Mouse (Mus musculus) midbrain, embryonic 11.5 days (tissue): ENCODE measurements around the gene Ppm1g. TPM values are rescaled to one million over a fixed set of nuclear protein-coding genes. Genes with fewer than 3 reads are reported as not detected.
"Not testable (repeated sequence)": the region's sequence is repeated elsewhere in the genome, so short reads cannot be mapped to it uniquely, and the experiment has no call there.

Experiments
- ATAC-seq: fragments of 200-750 bp; cut with Nextera tagmentation; 2 replicates; pipeline ENCODE4 v1.8.0; 2017; ENCODE audit warnings: moderate TSS enrichment, moderate library complexity; ENCODE audit not compliant: low FRiP score
- DNase-seq: peaks from one replicate; pipeline ENCODE4 v3.0.0; 2015; ENCODE audit warnings: low spot score; ENCODE audit errors: missing footprints
- H3K27ac ChIP-seq: fragments of 300-500 bp; sonication (generic); 2 replicates; pipeline ENCODE4 v1.5.1; 2014; ENCODE audit warnings: low read depth, low read length
- H3K27me3 ChIP-seq: fragments of 300-500 bp; sonication (generic); 2 replicates; pipeline ENCODE4 v1.6.1; 2014; ENCODE audit warnings: mild to moderate bottlenecking, low read length, moderate library complexity, mixed read lengths; ENCODE audit not compliant: control insufficient read depth, insufficient read depth
- H3K36me3 ChIP-seq: fragments of 300-500 bp; sonication (generic); 2 replicates; pipeline ENCODE4 v1.6.1; 2014; ENCODE audit warnings: mild to moderate bottlenecking, low read length, moderate library complexity, mixed read lengths; ENCODE audit not compliant: control insufficient read depth, insufficient read depth
- H3K4me1 ChIP-seq: fragments of 300-500 bp; sonication (generic); 2 replicates; pipeline ENCODE4 v1.6.1; 2014; ENCODE audit warnings: low read length; ENCODE audit not compliant: control insufficient read depth, insufficient read depth
- H3K4me2 ChIP-seq: fragments of 300-500 bp; sonication (generic); 2 replicates; pipeline ENCODE4 v1.6.1; 2014; ENCODE audit warnings: mild to moderate bottlenecking, moderate library complexity
- H3K4me3 ChIP-seq: fragments of 300-500 bp; sonication (generic); 2 replicates; pipeline ENCODE4 v1.5.1; 2014; ENCODE audit warnings: low read depth, low read length
- H3K9ac ChIP-seq: fragments of 300-500 bp; sonication (generic); 2 replicates; pipeline ENCODE4 v1.6.1; 2014; ENCODE audit warnings: low read length
- H3K9me3 ChIP-seq: fragments of 300-500 bp; sonication (generic); 2 replicates; pipeline ENCODE4 v1.6.1; 2016; ENCODE audit warnings: low read length; ENCODE audit not compliant: control insufficient read depth
- WGBS: fragments of 180-500 bp; shearing (Covaris S2); extraction: QIAGEN DNeasy Blood & Tissue Kit; methylation state at CpG from one replicate; pipeline ENCODE4 v1.1.7; 2014; 5-methylcytosine and 5-hydroxymethylcytosine counted together
- polyA plus RNA-seq: library from polyadenylated mRNA; unstranded; fragments of >200 nt; fragmentation: Nextera tagmentation; extraction: Ambion mirVana; gene quantifications from 2 replicates; pipeline ENCODE4 v1.2.1, GENCODE M21; 2014

Gene Ppm1g
- polyA plus RNA-seq, 1 experiment from 2014 or later: 164 TPM

DNA sequence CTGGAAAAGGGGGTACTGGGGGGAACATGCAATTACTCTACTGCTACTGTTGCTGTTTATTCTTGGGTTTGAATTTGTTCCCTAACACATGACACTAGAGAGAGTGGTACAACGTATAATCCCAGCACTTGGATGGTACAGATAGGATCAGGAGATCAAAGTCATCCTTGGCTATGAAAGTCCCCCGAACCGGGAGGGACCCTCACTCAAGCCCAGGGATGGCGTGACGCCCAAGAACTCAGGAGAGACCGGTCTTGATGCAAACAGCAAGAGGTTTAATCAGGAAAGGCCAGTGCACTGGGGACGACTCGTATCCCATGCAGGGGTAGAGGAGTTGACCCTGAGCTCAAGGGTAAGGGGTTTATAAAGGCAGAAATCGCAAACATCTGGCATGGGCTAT, 2.2 kb upstream of the Ppm1g start:
- H3K36me3 ChIP-seq: no peaks in the 10 kb centered on the region
- H3K4me2 ChIP-seq: no peak overlapping the region
- no peaks in the 10 kb centered on the region for H3K27me3 ChIP-seq
- WGBS: 92% methylated on average over 9 of the region's 9 CpGs
- no peak overlapping the region for H3K27ac ChIP-seq
- H3K4me1 ChIP-seq: peaks cover 8% of the 10 kb centered on the region; the same call in 1 of the 2 replicates
- H3K9me3 ChIP-seq: no peaks in the 10 kb centered on the region
- H3K4me3 ChIP-seq: no peak overlapping the region
- DNase-seq (no peak), ATAC-seq (no peak)
- no peak overlapping the region for H3K9ac ChIP-seq

DNA sequence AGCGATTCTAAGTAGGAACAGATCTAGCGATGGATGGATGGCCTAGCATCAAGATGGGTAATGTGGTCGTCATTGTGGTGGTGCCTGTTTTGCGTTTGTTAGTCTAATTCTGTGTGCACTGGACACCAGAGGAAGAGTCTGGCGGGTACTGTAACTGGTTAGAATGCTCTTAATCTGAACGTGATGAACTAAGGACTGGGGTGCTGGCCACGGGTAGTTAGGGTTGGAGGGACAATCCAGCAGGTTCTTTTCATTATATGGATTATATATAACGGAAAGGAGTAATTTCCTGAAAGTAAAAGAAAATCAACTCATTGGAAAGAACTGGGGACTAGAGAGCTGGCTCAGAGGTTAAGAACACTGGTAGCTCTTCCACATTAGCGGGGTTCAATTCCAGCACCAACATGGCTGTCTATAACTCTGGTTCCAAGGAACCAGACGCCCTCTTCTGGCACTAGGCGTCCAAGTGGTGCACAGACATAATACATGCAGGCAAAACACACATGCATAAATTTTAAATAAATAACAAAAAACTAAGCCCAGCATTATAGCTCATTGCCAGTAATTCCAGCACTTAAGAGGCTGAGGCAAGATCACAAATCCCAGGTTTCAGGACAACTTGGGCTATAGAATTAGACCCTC, 938 bp upstream of the Ppm1g start:
- H3K9ac ChIP-seq: peak overlapping the region; percentile 91
- ATAC-seq: 0 out of 2 replicates have a peak, but pooled peaks have one; percentile 0
- no peaks in the 10 kb centered on the region for H3K36me3 ChIP-seq
- H3K27me3 ChIP-seq: no peaks in the 10 kb centered on the region
- WGBS: 16% methylated on average over 11 of the region's 11 CpGs
- peak overlapping the region; percentile 96 for H3K4me3 ChIP-seq
- H3K4me1 ChIP-seq: peaks cover 8% of the 10 kb centered on the region; the same call in 1 of the 2 replicates
- no peaks in the 10 kb centered on the region for H3K9me3 ChIP-seq
- peak overlapping the region; percentile 85 for H3K4me2 ChIP-seq
- DNase-seq: peak; percentile 88
- peak overlapping the region; percentile 91 for H3K27ac ChIP-seq

DNA sequence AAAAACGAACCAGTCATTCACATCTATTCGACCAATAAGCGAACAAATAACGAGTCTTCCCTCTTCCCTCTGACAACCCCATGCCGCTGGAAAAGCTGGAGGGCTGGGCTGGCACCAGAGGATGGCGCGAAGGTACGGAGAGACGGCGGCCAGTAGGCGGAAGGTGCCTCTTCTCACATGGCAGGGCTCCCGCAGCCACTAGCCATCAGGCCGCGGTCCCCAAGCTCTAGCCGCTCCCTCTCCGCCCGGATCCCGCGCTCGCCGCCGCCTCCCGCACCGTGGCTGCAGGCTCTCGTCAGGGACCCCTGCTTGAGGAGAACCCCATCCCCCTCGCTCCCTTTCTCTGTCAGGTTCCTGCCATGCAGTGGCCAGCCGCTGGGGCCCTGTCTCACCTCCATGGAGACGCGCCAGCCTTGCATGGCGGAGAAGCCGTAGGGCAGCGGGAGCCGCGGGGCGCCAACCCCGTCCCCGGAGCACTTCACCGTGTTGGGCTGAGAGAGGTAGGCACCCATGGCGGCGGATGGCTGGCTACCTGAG, 508 bp downstream of the Ppm1g start:
- under 1% methylated on average over 40 of the region's 40 CpGs for WGBS
- DNase-seq (peak; percentile 95), ATAC-seq (peak; percentile 81; the same call in 1 of the 2 replicates)
- peak overlapping the region; percentile 85 for H3K4me2 ChIP-seq
- no peaks in the 10 kb centered on the region for H3K36me3 ChIP-seq
- peak overlapping the region; percentile 96 for H3K4me3 ChIP-seq
- peak overlapping the region; percentile 91 for H3K27ac ChIP-seq
- peaks cover 8% of the 10 kb centered on the region; the same call in 1 of the 2 replicates for H3K4me1 ChIP-seq
- H3K9ac ChIP-seq: peak overlapping the region; percentile 91
- no peaks in the 10 kb centered on the region for H3K9me3 ChIP-seq
- H3K27me3 ChIP-seq: no peaks in the 10 kb centered on the region

DNA sequence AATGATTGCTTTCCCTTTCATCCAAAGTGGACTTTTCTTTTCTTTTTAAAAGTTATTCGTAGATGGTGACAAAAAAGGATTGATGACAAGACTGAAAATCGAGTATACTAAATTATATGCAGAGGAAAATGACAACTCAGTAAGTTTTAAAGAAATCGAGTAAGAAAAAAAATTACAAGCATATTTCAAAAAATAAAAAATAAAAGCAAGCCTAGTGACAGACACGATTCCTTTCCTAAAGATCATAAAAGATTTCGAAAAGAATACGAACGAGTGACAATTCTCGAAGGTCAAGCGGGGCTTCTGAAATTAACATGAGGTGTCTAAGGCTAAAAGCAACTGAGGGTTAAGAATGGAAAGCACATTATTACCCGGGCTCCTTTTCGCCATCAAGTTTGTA, 1.0 kb downstream of the Ppm1g start:
- Histone ChIP-seq H3K9me3 (no peaks in the 10 kb centered on the region), H3K4me1 (peaks cover 8% of the 10 kb centered on the region; the same call in 1 of the 2 replicates), H3K4me3 (peak overlapping the region; percentile 96), H3K36me3 (no peaks in the 10 kb centered on the region), H3K9ac (peak overlapping the region; percentile 91), H3K4me2 (peak overlapping the region; percentile 85), H3K27ac (no peak overlapping the region; the same call in 1 of the 2 replicates), H3K27me3 (no peaks in the 10 kb centered on the region)
- 2% methylated on average over 11 of the region's 11 CpGs for WGBS
- DNase-seq (no peak), ATAC-seq (no peak)

DNA sequence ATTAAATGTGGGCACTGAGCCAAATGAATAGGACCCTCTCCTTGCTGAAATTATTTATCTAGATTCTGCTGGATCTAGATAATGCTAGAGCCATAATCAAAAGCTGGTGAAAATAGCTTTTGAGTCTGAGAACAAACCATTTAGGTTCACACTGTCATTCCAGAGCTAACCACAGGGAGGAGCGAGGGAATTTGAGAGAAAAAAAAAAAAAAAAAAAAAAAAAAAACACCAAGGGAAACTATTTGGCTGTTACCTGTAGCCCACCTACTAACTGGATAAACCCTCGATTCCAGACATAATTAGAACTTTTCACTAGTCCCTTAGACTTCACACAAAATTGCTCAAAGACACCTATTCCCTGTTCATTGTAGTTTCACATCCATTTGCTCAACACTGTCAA, 1.4 kb downstream of the Ppm1g start:
- peak; percentile 88 for DNase-seq
- Histone ChIP-seq H3K27me3 (no peaks in the 10 kb centered on the region), H3K4me2 (peak overlapping the region; percentile 85), H3K9ac (no peak overlapping the region), H3K4me3 (peak overlapping the region; percentile 17), H3K36me3 (no peaks in the 10 kb centered on the region), H3K27ac (no peak overlapping the region), H3K9me3 (no peaks in the 10 kb centered on the region), H3K4me1 (peaks cover 8% of the 10 kb centered on the region; the same call in 1 of the 2 replicates)
- 6% methylated on average over 2 of the region's 2 CpGs for WGBS
- ATAC-seq: no peak

DNA sequence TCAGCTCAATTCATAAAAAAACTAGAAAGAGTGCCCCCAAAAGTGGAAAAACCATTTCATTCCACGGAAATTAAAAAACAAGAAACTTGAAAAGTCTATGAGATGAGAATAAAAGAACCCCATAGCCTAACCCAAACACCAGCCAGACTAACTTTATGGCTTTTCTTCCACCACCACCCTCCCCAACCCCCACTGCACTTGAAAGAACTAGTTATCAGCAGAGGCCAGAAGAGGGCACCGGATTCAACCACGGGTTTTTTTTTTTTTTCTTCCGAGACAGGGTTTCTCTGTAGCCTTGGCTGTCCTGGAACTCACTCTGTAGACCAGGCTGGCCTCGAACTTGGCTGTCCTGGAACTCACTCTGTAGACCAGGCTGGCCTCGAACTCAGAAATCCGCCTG, 2.2 kb downstream of the Ppm1g start:
- 65% methylated on average over 7 of the region's 7 CpGs for WGBS
- Histone ChIP-seq H3K27ac (no peak overlapping the region), H3K9me3 (no peaks in the 10 kb centered on the region), H3K27me3 (no peaks in the 10 kb centered on the region), H3K9ac (no peak overlapping the region), H3K4me1 (peaks cover 8% of the 10 kb centered on the region; the same call in 1 of the 2 replicates), H3K4me2 (no peak overlapping the region), H3K36me3 (no peaks in the 10 kb centered on the region), H3K4me3 (no peak overlapping the region)
- DNase-seq (no peak), ATAC-seq (no peak)

DNA sequence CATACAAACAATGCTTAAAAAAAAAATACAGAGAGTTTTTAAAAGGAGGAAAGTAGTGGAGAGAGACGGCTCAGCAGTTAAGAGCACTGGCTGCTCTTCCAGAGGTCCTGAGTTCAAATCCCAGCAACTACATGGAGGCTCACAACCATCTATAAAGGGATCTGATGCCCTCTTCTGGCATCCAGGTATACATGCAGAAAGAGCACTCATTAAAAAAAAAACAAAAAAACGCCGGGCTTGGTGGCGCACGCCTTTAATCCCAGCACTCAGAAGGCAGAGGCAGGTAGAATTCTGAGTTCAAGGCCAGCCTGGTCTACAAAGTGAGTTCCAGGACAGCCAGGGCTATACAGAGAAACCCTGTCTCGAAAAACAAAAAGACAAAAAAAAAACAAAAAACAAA, 3.9 kb downstream of the Ppm1g start:
- not testable (repeated sequence) for ATAC-seq, H3K9me3 ChIP-seq, H3K27me3 ChIP-seq, DNase-seq, H3K4me1 ChIP-seq, H3K4me3 ChIP-seq, H3K36me3 ChIP-seq, H3K4me2 ChIP-seq, H3K9ac ChIP-seq, H3K27ac ChIP-seq
- 91% methylated on average over 6 of the region's 6 CpGs for WGBS

DNA sequence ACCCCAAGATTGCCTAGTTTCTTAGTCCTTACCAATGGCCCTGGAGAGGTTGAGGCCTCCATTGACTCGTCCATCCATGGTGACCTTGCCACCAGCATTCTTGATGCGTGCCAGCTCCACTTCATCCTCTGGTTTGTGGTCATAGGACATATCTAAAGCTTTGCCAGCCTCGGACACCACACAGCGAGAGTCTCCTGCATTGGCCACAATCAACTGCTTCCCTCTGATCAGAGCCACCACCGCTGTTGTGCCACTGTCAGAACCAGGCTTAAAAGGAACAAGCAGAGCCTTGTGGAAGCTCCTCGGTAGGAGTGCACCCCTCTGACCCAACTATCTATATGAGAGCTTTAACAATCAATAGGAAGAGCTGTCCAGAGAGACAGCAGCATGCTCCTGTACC, 16.1 kb downstream of the Ppm1g start:
- ATAC-seq: no peak
- Histone ChIP-seq H3K9ac (no peak overlapping the region), H3K27ac (no peak overlapping the region), H3K4me3 (no peak overlapping the region), H3K27me3 (no peaks in the 10 kb centered on the region), H3K9me3 (peaks cover 4% of the 10 kb centered on the region), H3K36me3 (peaks cover 19% of the 10 kb centered on the region), H3K4me2 (no peak overlapping the region), H3K4me1 (peaks cover 12% of the 10 kb centered on the region)
- 93% methylated on average over 6 of the region's 6 CpGs for WGBS
- DNase-seq: peak; percentile 37

DNA sequence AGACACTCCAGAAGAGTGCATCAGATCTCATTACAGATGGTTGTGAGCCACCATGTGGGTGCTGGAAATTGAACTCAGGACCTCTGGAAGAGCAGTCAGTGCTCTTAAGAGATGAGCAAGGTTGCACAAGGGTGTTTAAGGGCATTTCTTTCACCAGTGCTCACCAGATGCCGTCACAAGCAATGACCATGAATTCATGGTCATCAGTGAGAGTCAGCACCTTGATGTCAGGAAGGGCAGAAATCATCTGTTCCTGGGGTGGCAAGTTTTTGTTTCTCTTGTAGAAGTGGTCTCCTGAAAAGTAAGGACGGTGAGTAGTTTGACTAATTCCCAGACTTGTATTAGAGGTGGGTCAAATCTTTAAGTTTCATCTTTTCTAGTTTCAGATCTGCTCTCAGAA, 16.6 kb downstream of the Ppm1g start:
- H3K9me3 ChIP-seq: peaks cover 4% of the 10 kb centered on the region
- WGBS: 92% methylated on average over 2 of the region's 2 CpGs
- H3K4me3 ChIP-seq: no peak overlapping the region
- ATAC-seq (no peak), DNase-seq (no peak)
- H3K36me3 ChIP-seq: peaks cover 22% of the 10 kb centered on the region
- H3K4me2 ChIP-seq: no peak overlapping the region
- no peaks in the 10 kb centered on the region for H3K27me3 ChIP-seq
- peaks cover 12% of the 10 kb centered on the region for H3K4me1 ChIP-seq
- no peak overlapping the region for H3K9ac ChIP-seq
- no peak overlapping the region for H3K27ac ChIP-seq
